Mouse (Mus musculus) gastrocnemius, postnatal 14 days (tissue): ENCODE measurements at regions not wholly inside any gene's neighbourhood (a gene's known extent, or its start where the extent isn't known, plus 50 kb on each side); places are given as distances from the start of the nearest gene placed in this dataset.

Experiments
- DNase-seq: peaks from one replicate; pipeline ENCODE4 v3.0.0; 2021; ENCODE audit warnings: mixed read lengths
- intact Hi-C: fragments of 180-260 bp; cut with DNase I; formaldehyde crosslinking; loops from one replicate; pipeline ENCODE4 v1.15.1; 2025; ENCODE audit warnings: low total_unique reads

DNA sequence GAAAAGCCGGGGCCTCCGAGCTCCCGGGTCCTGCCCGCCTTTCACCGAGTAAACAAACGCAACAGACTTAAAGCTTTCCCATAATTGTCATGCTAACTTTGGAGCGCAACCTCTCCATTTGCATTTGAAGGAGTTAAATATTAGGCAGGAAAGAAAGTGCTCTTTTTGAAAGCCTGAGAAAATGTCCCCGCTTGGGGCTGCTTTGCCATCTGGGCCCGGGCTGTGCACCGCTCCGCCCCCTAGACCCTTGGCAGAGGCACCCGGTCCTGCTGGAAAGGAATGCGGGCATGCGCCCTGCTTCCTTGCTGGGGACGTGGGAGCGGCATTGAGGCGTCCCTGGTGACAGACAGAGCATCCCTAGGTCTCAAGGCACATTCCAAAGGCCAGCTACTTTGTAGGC is 130.3 kb upstream of the Id4 start:
- peak; percentile 74 for DNase-seq
- intact Hi-C loops: no loop called here

DNA sequence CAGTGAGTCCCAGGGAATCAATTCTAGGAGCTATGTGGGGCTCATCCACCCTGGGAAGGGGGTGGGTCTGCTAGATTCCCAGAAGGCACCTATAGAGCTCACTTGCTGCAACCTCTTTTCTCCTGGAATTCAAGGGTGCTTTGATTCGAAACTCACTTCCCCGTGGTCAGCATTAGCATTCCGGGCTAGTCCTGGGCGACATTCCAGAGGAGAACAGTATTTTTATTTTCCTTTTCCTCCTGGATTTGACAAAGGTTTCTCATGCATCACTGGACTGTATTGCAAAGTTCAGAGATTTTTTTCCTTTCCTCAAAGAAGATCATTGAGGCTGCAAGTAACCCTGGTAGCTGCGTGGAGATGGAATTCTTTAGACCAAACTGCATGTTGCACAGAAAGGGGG is 129.3 kb upstream of the Id4 start:
- intact Hi-C loops: no loop called here
- no peak for DNase-seq

GRCm38 (mm10) chr13:48145976-48146375 is 115.1 kb upstream of the Id4 start:
- intact Hi-C loops: no loop called here
- DNase-seq: no peak

- DNase-seq: no peak
- intact Hi-C loops: no loop called here
Observed at GRCm38 (mm10) chr13:48147061-48147460, 114.0 kb upstream of the Id4 start.

DNA sequence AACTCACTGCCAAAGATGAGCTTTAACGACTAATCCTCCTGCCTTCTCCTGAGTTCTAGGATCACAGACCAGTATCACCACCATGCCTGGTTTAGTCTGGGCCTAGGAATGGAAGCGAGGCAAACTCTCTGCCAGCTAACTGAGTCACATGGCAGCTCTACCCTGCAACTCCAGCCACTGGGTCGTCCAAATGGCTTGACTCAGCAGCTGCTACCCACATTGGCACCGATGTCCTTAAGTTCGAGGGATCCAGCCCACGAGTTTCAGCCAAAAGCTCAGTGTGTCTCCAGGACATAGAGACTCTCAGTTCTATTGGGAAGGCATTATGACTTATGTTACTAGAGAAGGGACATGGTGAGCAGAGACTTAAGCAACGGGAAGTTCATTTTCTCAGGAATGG is 107.8 kb upstream of the Id4 start:
- DNase-seq: peak; percentile 17
- intact Hi-C loops: no loop called here

DNA sequence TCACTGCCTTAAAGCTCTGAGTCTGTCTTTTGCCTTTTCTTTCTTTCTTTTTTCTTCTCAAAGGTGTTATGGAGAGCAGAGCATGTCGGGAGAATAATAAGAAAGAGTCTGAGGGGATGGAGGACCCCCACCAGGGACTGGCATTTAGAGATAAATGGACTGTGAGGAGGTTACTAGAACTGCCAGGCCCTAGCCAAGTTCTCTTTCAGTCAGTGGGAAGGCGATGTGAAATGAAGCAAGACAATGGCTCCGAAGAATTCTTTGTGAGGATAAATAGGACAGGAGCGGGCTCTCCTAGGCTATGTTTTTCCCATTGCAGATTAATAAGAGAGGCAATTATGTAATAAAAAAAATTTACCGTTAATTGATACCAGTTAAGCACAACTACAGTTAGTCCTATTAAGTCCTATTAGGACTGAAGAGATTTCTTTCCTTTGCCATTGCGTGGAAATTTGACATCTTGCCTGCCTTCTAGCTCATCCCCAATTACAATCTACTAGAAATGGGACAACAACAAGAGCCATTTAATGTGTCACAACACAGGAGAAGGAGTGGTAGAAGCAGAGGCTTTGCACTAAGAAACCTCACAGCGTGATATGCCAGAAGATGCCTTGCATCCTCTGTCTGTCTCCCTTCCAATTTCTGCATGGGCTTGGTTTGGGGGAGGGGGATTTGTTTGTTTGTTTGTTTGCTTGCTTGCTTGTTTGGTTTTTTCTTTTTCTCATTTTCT is 107.2 kb upstream of the Id4 start:
- intact Hi-C loops: no loop called here
- DNase-seq: no peak

DNA sequence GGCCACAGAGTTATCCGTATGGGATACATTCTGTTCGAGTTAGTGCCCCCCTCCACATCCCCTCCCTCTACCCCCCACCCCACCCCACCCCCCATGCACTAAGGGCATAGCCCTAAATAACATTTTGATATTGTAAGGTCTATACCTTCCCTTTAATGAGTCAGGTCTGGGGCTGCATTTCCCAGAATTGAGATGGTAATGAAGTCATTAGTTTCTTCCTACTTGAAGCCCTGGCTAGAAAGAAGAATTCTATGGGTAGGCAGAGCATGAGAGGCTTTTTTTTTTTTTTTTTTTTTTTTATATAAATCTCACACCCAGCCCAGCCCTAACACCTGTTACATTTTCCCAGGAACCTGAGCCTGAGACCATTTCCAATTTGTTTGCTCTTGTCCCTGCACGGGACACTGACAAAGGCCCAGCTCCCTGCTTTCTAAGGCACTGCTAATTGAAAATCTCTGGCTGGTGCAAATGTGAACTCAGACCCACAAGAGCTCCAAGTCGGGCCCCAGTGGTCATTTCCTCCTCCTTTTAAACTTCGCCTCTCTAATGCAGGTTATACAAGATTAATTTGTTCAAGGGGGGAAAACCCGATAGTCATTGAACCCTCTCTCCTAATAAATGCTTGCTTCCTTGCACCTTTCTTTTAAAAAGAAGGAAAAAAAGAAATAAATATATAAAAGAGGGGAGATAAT is 106.5 kb upstream of the Id4 start:
- DNase-seq: no peak
- intact Hi-C loops: no loop called here

DNA sequence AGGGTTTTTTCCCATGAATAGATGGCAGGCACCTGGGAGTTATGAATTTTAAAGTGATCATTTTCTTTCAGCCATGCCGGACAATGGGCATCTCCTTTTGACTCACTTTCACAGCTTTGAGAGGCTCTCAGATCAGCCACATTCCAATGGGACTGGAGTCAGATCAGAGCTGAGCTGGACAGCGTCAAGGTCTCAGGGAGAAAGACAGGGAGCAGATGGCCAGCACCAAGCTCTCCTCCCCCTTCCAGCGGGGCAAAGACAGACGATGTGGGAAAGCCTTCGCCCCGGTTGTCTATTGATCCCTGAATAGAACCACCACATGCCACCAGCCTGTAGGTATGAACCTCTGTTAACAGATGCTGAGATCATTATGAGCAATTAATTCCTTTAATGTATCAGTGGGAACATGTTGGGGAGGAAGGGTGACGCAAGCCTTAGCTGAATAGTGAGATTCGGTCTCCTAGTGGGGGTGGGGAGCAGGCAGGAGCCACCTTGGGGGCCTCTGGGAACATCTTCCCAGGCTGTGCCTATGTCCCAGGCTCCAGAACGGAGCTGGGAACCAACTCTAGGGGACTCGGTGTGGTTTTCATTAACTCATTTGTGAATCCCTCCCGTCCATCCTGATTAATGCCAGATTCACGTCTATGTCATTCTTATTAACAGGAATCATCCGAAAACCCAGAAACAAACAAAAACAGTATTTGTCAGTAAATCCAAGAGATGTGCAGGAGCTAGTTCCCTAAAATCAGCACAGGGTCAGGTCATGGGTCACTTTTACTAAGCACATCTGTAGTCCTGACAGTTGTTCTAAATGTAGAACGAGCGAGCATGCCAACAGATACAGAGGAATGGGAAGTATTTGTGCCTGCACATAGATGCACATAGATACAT is 101.8 kb upstream of the Id4 start:
- DNase-seq: no peak
- intact Hi-C loops: no loop called here

DNA sequence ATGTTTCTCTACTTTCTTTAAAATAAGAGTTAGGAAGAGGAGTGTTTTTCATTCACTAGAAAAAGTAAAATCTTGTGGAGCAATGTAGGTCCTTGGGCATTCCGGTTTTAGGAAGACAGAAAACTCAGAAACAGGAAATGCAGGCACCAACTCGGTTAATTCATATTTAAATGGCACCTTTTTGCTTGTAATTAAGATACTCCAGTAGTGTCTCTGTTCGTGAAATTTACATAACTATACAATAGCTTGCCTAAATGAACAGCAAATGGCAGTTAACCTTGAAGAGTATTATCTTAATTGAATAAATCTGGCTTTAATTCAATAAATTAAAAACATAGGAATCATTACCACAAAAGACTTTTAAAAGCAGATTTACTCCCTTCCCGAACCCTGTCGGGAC is 100.9 kb upstream of the Id4 start:
- intact Hi-C loops: no loop called here
- DNase-seq: no peak

DNA sequence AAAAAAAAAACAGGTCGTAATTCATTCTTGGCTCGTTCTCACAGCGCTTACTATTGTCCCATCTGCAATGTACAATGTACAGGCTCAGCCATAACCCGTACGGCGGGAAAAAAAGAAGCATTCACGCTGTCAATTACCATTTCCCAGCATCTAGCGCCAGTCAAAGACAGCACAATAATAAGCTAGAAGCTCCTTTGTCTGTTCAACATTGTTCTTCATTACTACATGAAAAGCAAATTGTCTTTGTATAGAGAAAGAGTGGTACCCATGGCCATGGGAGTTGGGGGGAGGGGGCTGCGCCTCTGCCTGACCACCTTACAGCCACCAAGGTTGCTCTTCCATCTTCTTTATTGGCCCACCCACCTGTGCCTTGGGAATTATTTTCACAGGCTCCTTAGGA is 99.7 kb upstream of the Id4 start:
- no peak for DNase-seq
- intact Hi-C loops: no loop called here

GRCm38 (mm10) chr13:48164586-48164985 is 96.4 kb upstream of the Id4 start:
- no peak for DNase-seq

GRCm38 (mm10) chr13:48165838-48166237 is 95.2 kb upstream of the Id4 start:
- intact Hi-C loops: no loop called here
- no peak for DNase-seq

More at GRCm38 (mm10) chr13:48164586-48164985, 96.4 kb upstream of the Id4 start:
- intact Hi-C loops: no loop called here

DNA sequence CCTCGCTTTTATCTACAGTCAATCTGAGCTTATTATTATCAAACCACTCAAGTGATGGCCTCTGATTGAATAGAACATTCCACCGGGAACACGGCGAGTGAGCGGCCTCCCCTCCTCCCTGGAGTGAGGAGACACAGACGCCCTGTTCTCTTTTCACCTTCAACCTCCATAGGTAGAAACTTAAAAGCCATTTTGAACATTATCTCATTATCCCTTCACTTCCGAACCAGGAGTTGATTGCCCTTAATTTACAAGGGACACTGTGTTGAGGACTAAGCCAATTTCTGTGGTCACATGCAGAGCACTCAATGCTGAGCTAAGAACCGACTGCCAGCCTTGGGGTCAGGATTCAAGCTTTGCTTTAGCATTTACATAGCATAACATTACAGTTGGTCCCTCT is 93.1 kb upstream of the Id4 start:
- intact Hi-C loops: no loop called here

GRCm38 (mm10) chr13:48171309-48171953 is 89.6 kb upstream of the Id4 start:
- intact Hi-C loops: no loop called here
- no peak for DNase-seq

More for the DNA sequence above, 93.1 kb upstream of the Id4 start:
- no peak for DNase-seq

DNA sequence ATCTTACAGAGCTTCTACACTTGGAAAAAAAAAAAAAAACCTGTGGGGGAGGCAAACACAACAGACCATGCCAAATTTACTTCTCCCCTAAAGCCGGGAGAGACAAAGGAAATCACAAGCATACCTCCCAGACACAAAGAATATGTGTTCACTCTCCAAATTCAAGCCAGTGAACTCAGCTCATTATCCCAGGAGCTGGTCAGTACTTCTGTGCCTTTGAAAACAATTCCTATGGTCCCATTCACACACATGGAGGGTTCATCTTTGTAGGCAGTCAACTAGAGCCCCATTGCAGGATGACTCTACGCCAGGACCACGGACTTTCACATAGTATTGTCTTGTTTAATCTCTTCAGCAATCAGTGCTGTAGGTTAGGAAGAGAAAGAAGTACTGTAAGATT is 89.0 kb upstream of the Id4 start:
- no peak for DNase-seq
- intact Hi-C loops: no loop called here

GRCm38 (mm10) chr13:48192476-48192875 is 68.6 kb upstream of the Id4 start:
- intact Hi-C loops: no loop called here
- no peak for DNase-seq

DNA sequence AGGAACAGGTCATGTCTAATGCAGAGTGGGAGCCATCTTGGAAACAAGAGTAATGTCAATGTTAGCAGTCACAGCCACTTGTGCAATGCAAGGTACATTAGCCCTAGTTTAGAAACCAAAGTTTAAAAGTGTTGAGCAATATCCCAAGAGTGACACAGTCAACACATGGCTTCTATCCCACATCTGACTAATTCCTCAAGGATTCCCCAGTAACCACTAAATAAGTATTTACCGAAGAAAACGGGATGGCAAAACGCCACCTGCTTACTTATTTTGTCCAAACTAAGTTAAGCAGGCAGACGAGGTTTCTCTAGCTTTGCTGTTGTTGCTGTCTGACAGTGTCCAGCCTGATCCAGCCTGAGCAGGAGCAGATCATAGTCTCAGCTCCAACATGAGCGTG is 67.1 kb upstream of the Id4 start:
- intact Hi-C loops: no loop called here
- peak; percentile 8 for DNase-seq

DNA sequence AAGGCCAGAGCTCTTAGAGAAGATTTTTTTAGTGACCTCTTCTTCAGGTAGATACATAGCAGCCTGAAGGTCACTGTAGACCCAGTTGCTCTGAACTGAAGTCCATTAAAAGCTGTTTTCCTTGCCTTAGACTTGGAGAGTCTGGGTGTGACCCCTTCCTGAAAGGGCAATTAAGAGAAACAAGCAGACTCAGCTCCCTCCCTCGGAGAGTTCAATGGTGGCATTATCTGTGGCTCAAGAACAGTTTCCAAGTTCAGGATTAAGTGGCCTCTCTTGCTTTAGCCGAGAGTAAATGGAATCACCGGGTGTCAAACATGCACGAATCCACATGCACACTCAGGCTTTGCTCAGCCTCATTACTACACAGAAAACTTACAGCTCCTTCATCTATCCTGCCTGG is 53.2 kb upstream of the Id4 start:
- intact Hi-C loops: no loop called here

More for the DNA sequence above, 53.2 kb upstream of the Id4 start:
- DNase-seq: no peak
